Mouse (Mus musculus) lung, adult 2 months (tissue): ENCODE results near the gene Exoc6. TPM values are rescaled to one million over a fixed set of nuclear protein-coding genes. Genes with fewer than 3 reads are reported as not detected.
"Not testable (repeated sequence)": the region's sequence is repeated elsewhere in the genome, so short reads cannot be mapped to it uniquely, and the experiment has no call there.

Source experiments
- DNase-seq: peaks from one replicate; pipeline ENCODE4 v3.0.0; 2022
- H3K4me1 ChIP-seq: fragments of 200-500 bp; 2 replicates; pipeline ENCODE4 v1.6.1; 2011; ENCODE audit warnings: low read length; ENCODE audit not compliant: control insufficient read depth, insufficient read depth
- H3K4me3 ChIP-seq: fragments of 200-500 bp; replicated peaks from 2 replicates; pipeline ENCODE3; 2011; ENCODE audit warnings: low read depth, mild to moderate bottlenecking, control low read depth, low read length; ENCODE audit errors: extremely low read depth
- CTCF ChIP-seq: fragments of 200-500 bp; IDR thresholded peaks from 2 replicates; pipeline ENCODE4 v1.5.1; 2011; ENCODE audit warnings: mild to moderate bottlenecking, low read length, control low read depth; ENCODE audit not compliant: insufficient read depth
- POLR2A ChIP-seq: fragments of 200-500 bp; IDR thresholded peaks from 2 replicates; pipeline ENCODE4 v1.6.1; 2011; ENCODE audit warnings: low read depth, mild to moderate bottlenecking, control low read depth, low read length, borderline replicate concordance; ENCODE audit errors: extremely low read depth
- WGBS: fragments of 180-500 bp; shearing (Covaris S2); methylation state at CpG from one replicate; pipeline ENCODE4 v1.1.7; 2018; 5-methylcytosine and 5-hydroxymethylcytosine counted together
- polyA plus RNA-seq: library from polyadenylated mRNA; depleted of rRNA; stranded (reverse); fragments of >200 nt; gene quantifications from 2 replicates; pipeline ENCODE4 v1.2.3, GENCODE M21; 2012

Gene Exoc6
- polyA plus RNA-seq, 1 experiment, result 10.1 TPM

DNA sequence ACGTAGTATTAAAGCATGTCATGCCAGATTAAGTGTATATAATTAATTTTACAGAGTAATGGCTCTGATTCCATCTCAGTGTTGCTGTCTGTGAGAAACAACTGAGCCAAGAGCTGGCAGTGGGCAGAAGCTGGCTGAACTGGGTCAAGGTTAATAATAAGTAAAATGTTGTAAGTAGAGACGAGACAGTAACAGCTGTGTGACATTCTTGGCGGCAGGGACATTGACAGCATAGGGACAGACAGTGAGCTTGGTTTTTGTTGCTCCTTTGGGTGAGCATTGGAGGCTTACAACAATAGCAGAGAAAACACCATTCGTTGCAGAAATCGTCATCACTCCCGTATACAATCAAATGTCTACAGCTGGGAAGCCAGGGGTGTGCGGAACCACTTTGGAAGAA is 13.8 kb upstream of the Exoc6 start:
- H3K4me1 ChIP-seq, result no peaks in the 10 kb centered on the region; the same call in none of the 2 replicates
- TF ChIP-seq CTCF (no peak), POLR2A (no peak)
- WGBS, result 68% methylated on average over 7 of the region's 7 CpGs
- H3K4me3 ChIP-seq, result no peak overlapping the region
- DNase-seq, result no peak

- TF ChIP-seq POLR2A, result no peak
- no peak for TF ChIP-seq CTCF
- no peaks in the 10 kb centered on the region; the same call in none of the 2 replicates for H3K4me1 ChIP-seq
- no peak overlapping the region for H3K4me3 ChIP-seq
- 61% methylated on average over 1 of the region's 1 CpGs for WGBS
- no peak for DNase-seq
Measured at GRCm38 (mm10) chr19:37537717-37538116, 12.5 kb upstream of the Exoc6 start.

DNA sequence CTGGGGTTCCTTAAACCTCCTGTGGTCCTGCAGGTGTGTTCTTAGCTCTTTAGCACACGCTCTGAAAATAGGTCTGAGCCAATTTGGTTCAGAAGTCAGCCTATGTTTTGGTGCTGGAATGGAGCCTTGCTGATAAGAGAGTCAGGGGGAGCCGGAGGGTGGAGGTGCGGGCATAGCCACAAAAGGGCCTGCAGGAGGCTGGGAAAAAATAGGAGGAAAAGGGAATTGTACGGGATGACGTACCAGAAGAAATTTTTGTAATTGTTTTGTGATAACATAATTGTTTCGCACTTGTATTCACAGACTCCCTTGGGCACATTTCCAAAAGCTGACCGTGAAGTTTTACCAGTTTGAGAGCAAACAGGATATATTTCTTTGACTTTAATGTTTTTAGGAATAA is 10.0 kb upstream of the Exoc6 start:
- TF ChIP-seq CTCF (no peak), POLR2A (no peak)
- Histone ChIP-seq H3K4me1 (no peaks in the 10 kb centered on the region; the same call in none of the 2 replicates), H3K4me3 (no peak overlapping the region)
- WGBS, result 18% methylated on average over 7 of the region's 7 CpGs
- no peak for DNase-seq

DNA sequence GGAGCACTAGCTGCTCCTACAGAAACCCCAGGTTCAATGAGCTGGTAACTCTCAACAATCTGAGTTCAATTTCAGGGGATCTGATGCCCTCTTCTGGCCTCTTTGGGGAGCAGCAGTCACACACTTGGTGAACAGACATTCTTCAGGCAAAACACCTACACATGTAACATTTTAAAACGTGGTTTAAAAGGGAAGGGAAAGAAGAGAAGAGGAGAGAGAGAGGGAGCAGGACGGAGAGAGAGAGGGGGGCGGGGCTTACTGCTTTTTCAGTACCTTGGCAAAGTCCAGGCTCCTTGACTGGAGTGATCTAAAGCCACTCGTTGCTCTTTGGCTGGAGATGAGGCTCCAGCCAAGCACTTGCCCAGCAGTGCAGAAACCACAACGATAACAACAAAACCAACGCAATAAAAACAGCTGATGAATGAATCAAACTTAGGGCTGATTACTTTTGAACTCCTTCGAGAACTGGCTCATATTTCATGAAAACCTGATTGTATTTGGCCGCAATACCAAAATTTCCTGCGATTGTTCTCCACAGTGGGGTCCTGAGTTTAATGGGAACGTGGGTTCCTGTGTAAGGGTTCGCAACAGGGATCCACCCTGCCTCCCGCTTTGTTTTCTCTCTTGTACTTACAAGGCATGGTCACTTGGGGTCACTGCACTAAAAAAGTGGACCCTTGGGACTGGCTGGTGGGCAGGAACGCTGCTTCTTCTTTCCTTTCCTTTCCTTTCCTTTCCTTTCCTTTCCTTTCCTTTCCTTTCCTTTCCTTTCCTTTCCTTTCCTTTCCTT is 6.5 kb upstream of the Exoc6 start:
- Histone ChIP-seq H3K4me1 (no peaks in the 10 kb centered on the region; the same call in 1 of the 2 replicates), H3K4me3 (no peak overlapping the region)
- no peak for DNase-seq
- TF ChIP-seq POLR2A (no peak), CTCF (peak; percentile 34)
- 33% methylated on average over 13 of the region's 13 CpGs for WGBS

DNA sequence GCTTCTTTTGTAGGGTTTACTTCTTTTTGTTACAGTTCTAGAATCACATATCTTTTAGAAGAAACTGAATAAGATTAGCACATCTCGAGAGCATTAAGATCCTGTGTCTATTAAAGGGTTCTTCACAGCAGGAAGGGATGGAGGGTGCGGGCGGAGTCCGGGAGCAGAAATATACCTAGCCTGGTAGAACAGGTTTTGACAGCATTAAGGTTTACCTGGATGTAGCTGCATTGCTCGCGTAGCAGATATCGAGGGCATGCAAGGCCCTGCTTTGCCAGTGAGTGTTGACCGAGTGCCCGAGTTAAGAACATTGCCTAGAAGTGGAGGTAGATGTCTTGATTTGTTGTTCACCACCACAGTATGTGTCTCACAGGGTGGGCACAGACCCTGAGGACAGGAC is 5.7 kb upstream of the Exoc6 start:
- Histone ChIP-seq H3K4me1 (no peaks in the 10 kb centered on the region; the same call in 1 of the 2 replicates), H3K4me3 (no peak overlapping the region)
- 83% methylated on average over 9 of the region's 9 CpGs for WGBS
- DNase-seq, result no peak
- no peak for TF ChIP-seq POLR2A
- no peak for TF ChIP-seq CTCF

- no peak for DNase-seq
- TF ChIP-seq POLR2A (no peak), CTCF (no peak)
- WGBS, result 72% methylated on average over 3 of the region's 3 CpGs
- Histone ChIP-seq H3K4me1 (no peaks in the 10 kb centered on the region), H3K4me3 (no peak overlapping the region)
Measured at GRCm38 (mm10) chr19:37545231-37545630, 5.0 kb upstream of the Exoc6 start.

- Histone ChIP-seq H3K4me1 (no peaks in the 10 kb centered on the region), H3K4me3 (no peak overlapping the region)
- WGBS, result 90% methylated on average over 6 of the region's 6 CpGs
- DNase-seq, result no peak
- no peak for TF ChIP-seq CTCF
- no peak for TF ChIP-seq POLR2A
Measured at GRCm38 (mm10) chr19:37545725-37546124, 4.5 kb upstream of the Exoc6 start.

DNA sequence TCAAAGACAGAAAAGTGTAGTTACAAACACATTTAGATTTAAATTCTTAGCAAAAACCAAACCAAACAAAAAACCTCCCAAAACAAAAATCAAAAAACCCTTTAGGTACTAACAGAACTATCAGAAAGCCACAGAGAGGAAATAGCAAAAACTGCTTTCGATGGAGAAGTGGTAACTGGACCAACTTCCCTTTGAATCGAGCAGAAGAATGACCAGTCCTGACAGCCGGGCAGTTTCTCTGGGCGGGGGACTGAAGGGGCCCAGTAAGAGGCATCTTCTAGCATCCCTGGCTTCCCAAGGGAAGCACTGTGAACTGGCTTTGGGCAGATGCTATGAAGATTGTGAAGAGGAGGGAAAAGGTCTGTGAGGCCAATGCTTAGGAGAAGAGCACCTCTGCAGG is 3.4 kb upstream of the Exoc6 start:
- no peak for TF ChIP-seq CTCF
- TF ChIP-seq POLR2A, result no peak
- no peak overlapping the region for H3K4me3 ChIP-seq
- no peak for DNase-seq
- no peaks in the 10 kb centered on the region for H3K4me1 ChIP-seq
- WGBS, result 55% methylated on average over 4 of the region's 4 CpGs

DNA sequence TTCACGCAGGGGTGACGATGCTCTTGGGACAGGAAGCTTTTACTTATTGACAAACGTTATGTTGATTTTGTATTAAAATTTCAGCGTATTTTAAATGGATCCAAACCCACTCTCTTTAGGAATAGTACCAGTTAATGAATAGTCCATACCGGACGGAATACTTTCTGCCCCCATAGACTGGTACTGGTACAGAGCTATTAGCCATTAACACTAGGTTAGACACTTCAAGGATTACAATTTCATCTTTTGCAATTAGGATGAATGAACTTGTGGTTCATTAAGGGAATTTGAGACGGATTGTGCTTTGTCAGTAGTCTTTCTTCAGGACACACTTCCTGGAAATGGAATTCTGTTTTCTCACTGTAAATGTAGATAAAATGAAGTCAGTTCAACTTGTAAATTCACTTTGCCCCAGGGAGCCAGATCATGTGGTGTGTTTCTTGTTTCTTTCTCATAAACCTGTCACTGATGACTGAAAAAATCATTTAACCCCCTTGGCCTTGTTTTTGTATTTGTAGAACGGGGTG is 885 bp downstream of the Exoc6 start:
- DNase-seq, result no peak
- no peak for TF ChIP-seq POLR2A
- H3K4me3 ChIP-seq, result peak overlapping the region; percentile 79
- peaks cover 3% of the 10 kb centered on the region; the same call in 1 of the 2 replicates for H3K4me1 ChIP-seq
- 17% methylated on average over 8 of the region's 8 CpGs for WGBS

DNA sequence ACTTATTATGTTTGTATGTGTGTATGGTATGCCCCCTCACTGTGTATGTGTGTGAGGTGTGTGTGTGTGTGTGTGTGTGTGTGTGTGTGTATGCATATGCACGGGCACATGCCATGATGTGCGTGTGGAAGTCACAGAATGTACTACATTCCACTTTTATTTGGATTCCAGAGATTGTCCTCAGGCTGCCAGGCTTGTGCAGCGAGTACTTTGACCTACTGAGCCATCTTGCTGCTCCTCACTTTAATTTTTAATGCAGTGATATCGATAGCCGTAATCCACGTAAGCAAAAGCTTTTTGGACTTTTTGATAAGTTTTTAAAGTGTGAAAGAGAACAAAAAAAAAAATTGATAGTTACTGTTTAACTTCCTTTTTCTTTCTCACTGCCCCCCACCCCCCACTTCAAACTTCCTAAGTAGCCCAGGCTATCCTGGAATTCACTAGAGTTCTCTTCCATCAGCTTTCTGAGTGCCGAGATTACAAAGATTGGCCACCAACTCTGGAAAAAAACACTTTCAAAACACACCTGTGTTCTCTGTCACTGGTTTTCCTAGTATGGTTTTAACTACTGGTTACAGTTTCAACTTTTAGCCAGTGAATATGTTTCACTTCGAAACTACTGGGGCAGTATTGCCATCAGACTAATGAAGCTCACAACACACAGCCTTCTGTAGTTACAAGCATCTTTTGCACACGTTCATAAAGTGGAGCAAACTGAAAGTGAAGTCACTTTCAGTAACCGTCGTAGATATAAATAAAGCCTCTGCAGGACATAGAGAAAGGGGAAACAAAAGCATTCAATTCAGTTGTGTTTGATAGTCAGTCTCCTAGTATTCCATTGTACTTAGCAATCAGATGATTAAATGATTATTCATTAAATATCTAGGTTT is 3.4 kb downstream of the Exoc6 start:
- 68% methylated on average over 11 of the region's 11 CpGs for WGBS

GRCm38 (mm10) chr19:37554266-37554650 is 4.0 kb downstream of the Exoc6 start:
- not testable (repeated sequence) for H3K4me3 ChIP-seq, DNase-seq, H3K4me1 ChIP-seq
- 76% methylated on average over 5 of the region's 5 CpGs for WGBS

More for the DNA sequence above, 3.4 kb downstream of the Exoc6 start:
- Histone ChIP-seq H3K4me3 (no peak overlapping the region), H3K4me1 (peaks cover 3% of the 10 kb centered on the region; the same call in 1 of the 2 replicates)
- no peak for TF ChIP-seq CTCF
- no peak for DNase-seq
